Mouse (Mus musculus) heart, postnatal 0 days (tissue): ENCODE data around the gene Map3k20. TPM values are rescaled to one million over a fixed set of nuclear protein-coding genes. Genes with fewer than 3 reads are reported as not detected.

Source experiments
- ATAC-seq: fragments of 200-750 bp; cut with Nextera tagmentation; 2 replicates; pipeline ENCODE4 v1.8.0; 2017; ENCODE audit warnings: low read depth, moderate number of reproducible peaks, moderate library complexity; ENCODE audit not compliant: insufficient read depth
- DNase-seq: peaks from one replicate; pipeline ENCODE4 v3.0.0-alpha.2; 2016; ENCODE audit warnings: low spot score
- H3K27ac ChIP-seq: fragments of 300-500 bp; sonication (generic); 2 replicates; pipeline ENCODE4 v1.5.1; 2014; ENCODE audit warnings: low read depth, mild to moderate bottlenecking
- H3K27me3 ChIP-seq: fragments of 300-500 bp; sonication (generic); 2 replicates; pipeline ENCODE4 v1.6.1; 2014; ENCODE audit warnings: low read length, mixed read lengths; ENCODE audit not compliant: control insufficient read depth, insufficient read depth
- H3K36me3 ChIP-seq: fragments of 300-500 bp; sonication (generic); replicated peaks from 2 replicates; pipeline ENCODE4 v1.6.1; 2014; ENCODE audit warnings: low read length, mixed read lengths; ENCODE audit not compliant: control insufficient read depth, insufficient read depth
- H3K4me1 ChIP-seq: fragments of 300-500 bp; sonication (generic); 2 replicates; pipeline ENCODE4 v1.6.1; 2014; ENCODE audit warnings: antibody characterized with exemption; ENCODE audit not compliant: control insufficient read depth, insufficient read depth
- H3K4me2 ChIP-seq: fragments of 300-500 bp; sonication (generic); 2 replicates; pipeline ENCODE4 v1.6.1; 2014; ENCODE audit warnings: low read depth, mild to moderate bottlenecking, low read length, moderate library complexity
- H3K4me3 ChIP-seq: fragments of 300-500 bp; sonication (generic); 2 replicates; pipeline ENCODE4 v1.5.1; 2014; ENCODE audit warnings: low read depth, low read length
- H3K9ac ChIP-seq: fragments of 300-500 bp; sonication (generic); replicated peaks from 2 replicates; pipeline ENCODE4 v1.6.1; 2014; ENCODE audit warnings: low read depth, low read length, mixed read lengths
- H3K9me3 ChIP-seq: fragments of 300-500 bp; sonication (generic); replicated peaks from 2 replicates; pipeline ENCODE4 v1.6.1; 2016; ENCODE audit warnings: low read length; ENCODE audit not compliant: control insufficient read depth
- CTCF ChIP-seq: IDR thresholded peaks from 2 replicates; pipeline ENCODE4 v1.5.1; 2016; ENCODE audit warnings: antibody characterized with exemption, control low read depth, low read depth
- EP300 ChIP-seq: IDR thresholded peaks from 2 replicates; pipeline ENCODE4 v1.6.1; 2016; ENCODE audit warnings: antibody characterized with exemption, low read depth
- WGBS: fragments of 180-500 bp; shearing (Covaris S2); extraction: QIAGEN DNeasy Blood & Tissue Kit; methylation state at CpG from one replicate; pipeline ENCODE4 v1.1.7; 2014; 5-methylcytosine and 5-hydroxymethylcytosine counted together
- polyA plus RNA-seq: library from polyadenylated mRNA; unstranded; fragments of >200 nt; fragmentation: Nextera tagmentation; extraction: Ambion mirVana; gene quantifications from 2 replicates; pipeline ENCODE4 v1.2.1, GENCODE M21; 2015
- total RNA-seq: library from RNA; depleted of rRNA; stranded (reverse); fragments of >200 nt; gene quantifications from 2 replicates; pipeline ENCODE4 v1.2.3, GENCODE M21; 2014; ENCODE audit warnings: low replicate concordance

Gene Map3k20
- total and polyA plus RNA-seq, 2 experiments from 2014 or later: 26.1 to 95.0 TPM

- no peak for ATAC-seq
- Histone ChIP-seq H3K9ac (no peak overlapping the region), H3K4me1 (peaks cover 11% of the 10 kb centered on the region), H3K27ac (no peak overlapping the region), H3K4me3 (no peak overlapping the region), H3K36me3 (no peaks in the 10 kb centered on the region), H3K9me3 (no peaks in the 10 kb centered on the region), H3K4me2 (no peak overlapping the region), H3K27me3 (no peaks in the 10 kb centered on the region)
- TF ChIP-seq EP300 (no peak), CTCF (no peak)
- 79% methylated on average over 18 of the region's 18 CpGs for WGBS
- no peak for DNase-seq
These were observed 32.6 kb upstream of the Map3k20 start for GRCm38 (mm10) chr2:72252510-72253505.

DNA sequence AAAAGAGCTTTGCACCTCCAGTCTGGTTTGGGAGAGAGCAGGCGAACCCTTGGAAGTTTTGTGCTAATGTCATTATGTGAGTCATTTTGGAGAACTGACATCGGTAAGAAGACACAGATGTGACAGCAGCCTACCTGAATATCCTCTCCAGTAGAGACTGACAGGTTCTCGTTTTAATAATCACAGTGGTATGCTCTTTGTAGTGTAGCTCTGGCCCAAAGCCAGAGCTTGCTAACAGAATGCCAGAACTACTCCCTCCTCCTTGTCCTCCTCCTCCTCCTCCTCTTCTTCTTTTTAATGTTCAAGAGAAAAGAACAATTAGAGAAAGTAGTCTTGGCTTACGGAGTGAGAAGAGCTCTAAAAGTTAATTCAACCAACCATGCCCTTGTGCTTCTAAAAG, 31.6 kb upstream of the Map3k20 start:
- no peaks in the 10 kb centered on the region for H3K9me3 ChIP-seq
- H3K9ac ChIP-seq: no peak overlapping the region
- ATAC-seq (no peak), DNase-seq (no peak)
- no peaks in the 10 kb centered on the region for H3K27me3 ChIP-seq
- H3K4me2 ChIP-seq: no peak overlapping the region
- no peaks in the 10 kb centered on the region for H3K36me3 ChIP-seq
- 50% methylated on average over 4 of the region's 4 CpGs for WGBS
- TF ChIP-seq CTCF (no peak), EP300 (no peak)
- 0 out of 2 replicates have a peak overlapping the region, but pooled peaks have one; percentile 54 for H3K27ac ChIP-seq
- peaks cover 11% of the 10 kb centered on the region for H3K4me1 ChIP-seq
- H3K4me3 ChIP-seq: no peak overlapping the region

GRCm38 (mm10) chr2:72254813-72255582, 30.4 kb upstream of the Map3k20 start:
- H3K27ac ChIP-seq: peak overlapping the region; percentile 54
- H3K4me3 ChIP-seq: peak overlapping the region; percentile 13; the same call in 1 of the 2 replicates
- peak; percentile 71 for ATAC-seq
- WGBS: 22% methylated on average over 14 of the region's 14 CpGs
- DNase-seq: peak; percentile 62
- no peaks in the 10 kb centered on the region for H3K27me3 ChIP-seq
- H3K9me3 ChIP-seq: no peaks in the 10 kb centered on the region
- peak overlapping the region; percentile 51 for H3K4me2 ChIP-seq
- TF ChIP-seq EP300: no peak
- TF ChIP-seq CTCF: no peak
- H3K9ac ChIP-seq: peak overlapping the region; percentile 34; the same call in 1 of the 2 replicates
- H3K4me1 ChIP-seq: peaks cover 11% of the 10 kb centered on the region
- no peaks in the 10 kb centered on the region for H3K36me3 ChIP-seq

DNA sequence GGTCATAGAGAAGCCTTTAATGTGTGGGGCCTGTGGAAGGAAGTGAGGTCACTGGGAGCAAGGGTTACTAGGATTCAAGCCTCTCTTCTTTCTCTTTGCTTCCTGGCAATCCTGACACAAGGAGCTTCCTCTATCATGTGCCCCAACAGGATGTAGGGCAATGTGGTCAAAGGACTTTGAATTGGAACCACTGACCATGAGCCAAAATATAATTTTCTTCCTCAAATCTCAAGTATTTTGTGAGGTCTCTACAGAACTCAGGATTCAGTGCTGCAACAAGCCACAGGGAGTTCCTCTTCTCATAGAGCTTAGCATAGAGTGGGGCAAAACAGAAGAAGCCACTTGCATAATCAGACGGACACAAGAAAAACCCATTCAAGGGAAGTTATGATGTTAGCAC, 24.7 kb upstream of the Map3k20 start:
- H3K9me3 ChIP-seq: no peaks in the 10 kb centered on the region
- no peak overlapping the region for H3K27ac ChIP-seq
- no peak overlapping the region for H3K4me2 ChIP-seq
- H3K36me3 ChIP-seq: no peaks in the 10 kb centered on the region
- H3K27me3 ChIP-seq: no peaks in the 10 kb centered on the region
- DNase-seq (no peak), ATAC-seq (no peak)
- H3K4me3 ChIP-seq: no peak overlapping the region
- no peaks in the 10 kb centered on the region for H3K4me1 ChIP-seq
- H3K9ac ChIP-seq: no peak overlapping the region
- 86% methylated on average over 1 of the region's 1 CpGs for WGBS
- TF ChIP-seq EP300 (no peak), CTCF (no peak)

DNA sequence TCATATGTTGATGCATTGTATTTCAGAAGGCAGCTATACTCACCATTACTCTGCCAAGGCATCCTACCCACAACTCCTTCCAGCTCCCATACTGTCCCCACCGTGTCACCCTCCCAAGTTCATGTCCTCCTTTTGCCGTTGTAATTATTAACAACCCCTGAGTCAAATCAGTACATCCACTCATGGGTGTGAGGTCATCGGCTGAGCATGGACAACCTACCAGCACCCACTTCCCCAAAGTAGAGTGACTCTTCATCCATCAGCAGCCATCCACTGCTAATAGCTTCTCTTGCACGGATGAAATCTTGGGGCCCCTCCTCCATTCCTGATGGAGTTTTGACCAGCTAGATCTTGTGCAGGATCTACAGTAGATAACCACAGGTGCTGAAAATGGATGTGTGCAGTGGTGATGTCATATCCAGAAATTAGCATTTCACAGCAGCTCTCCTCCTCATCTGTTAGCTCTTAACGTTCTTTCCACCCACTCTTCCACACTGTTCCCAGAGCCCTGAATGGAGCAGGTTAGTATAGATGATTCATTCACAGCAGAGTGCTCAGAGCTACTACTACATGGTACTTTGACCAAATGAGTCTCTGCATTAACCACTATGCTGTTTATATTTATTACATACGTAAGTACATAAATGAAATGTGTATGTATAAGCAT, 22.5 kb upstream of the Map3k20 start:
- Histone ChIP-seq H3K27ac (no peak overlapping the region), H3K36me3 (no peaks in the 10 kb centered on the region), H3K9ac (no peak overlapping the region), H3K4me1 (no peaks in the 10 kb centered on the region), H3K27me3 (no peaks in the 10 kb centered on the region), H3K4me3 (no peak overlapping the region), H3K9me3 (no peaks in the 10 kb centered on the region), H3K4me2 (no peak overlapping the region)
- 72% methylated on average over 6 of the region's 6 CpGs for WGBS
- ATAC-seq (no peak), DNase-seq (no peak)
- no peak for TF ChIP-seq EP300
- no peak for TF ChIP-seq CTCF
